Mouse (Mus musculus) neural tube, embryonic 15.5 days (tissue): Measurements from ENCODE around the gene Ccdc6. TPM values are rescaled to one million over a fixed set of nuclear protein-coding genes. Genes with fewer than 3 reads are reported as not detected.

Source experiments
- ATAC-seq: fragments of 200-750 bp; cut with Nextera tagmentation; 2 replicates; pipeline ENCODE4 v1.8.0; 2017; ENCODE audit warnings: mild to moderate bottlenecking, moderate TSS enrichment, moderate library complexity; ENCODE audit not compliant: low FRiP score
- H3K27ac ChIP-seq: fragments of 300-500 bp; sonication (generic); replicated peaks from 2 replicates; pipeline ENCODE4 v1.5.1; 2015; ENCODE audit warnings: mild to moderate bottlenecking, inconsistent platforms
- H3K27me3 ChIP-seq: fragments of 300-500 bp; sonication (generic); replicated peaks from 2 replicates; pipeline ENCODE4 v1.6.1; 2015; ENCODE audit warnings: inconsistent platforms
- H3K36me3 ChIP-seq: fragments of 300-500 bp; sonication (generic); 2 replicates; pipeline ENCODE4 v1.6.1; 2015; ENCODE audit warnings: inconsistent platforms
- H3K4me1 ChIP-seq: fragments of 300-500 bp; sonication (generic); 2 replicates; pipeline ENCODE4 v1.6.1; 2015; ENCODE audit warnings: inconsistent platforms
- H3K4me2 ChIP-seq: fragments of 300-500 bp; sonication (generic); 2 replicates; pipeline ENCODE4 v1.6.1; 2015; ENCODE audit warnings: inconsistent platforms, mild to moderate bottlenecking, moderate library complexity
- H3K4me3 ChIP-seq: fragments of 300-500 bp; sonication (generic); replicated peaks from 2 replicates; pipeline ENCODE4 v1.5.1; 2015; ENCODE audit warnings: mild to moderate bottlenecking, inconsistent platforms
- H3K9ac ChIP-seq: fragments of 300-500 bp; sonication (generic); replicated peaks from 2 replicates; pipeline ENCODE4 v1.6.1; 2015; ENCODE audit warnings: mild to moderate bottlenecking, inconsistent platforms
- H3K9me3 ChIP-seq: fragments of 300-500 bp; sonication (generic); replicated peaks from 2 replicates; pipeline ENCODE4 v1.6.1; 2016; ENCODE audit warnings: inconsistent platforms
- WGBS: fragments of 180-500 bp; shearing (Covaris S2); methylation state at CpG from one replicate; pipeline ENCODE4 v1.1.7; 2015; ENCODE audit warnings: mixed read lengths; 5-methylcytosine and 5-hydroxymethylcytosine counted together
- polyA plus RNA-seq: library from polyadenylated mRNA; unstranded; fragments of >200 nt; fragmentation: Nextera tagmentation; extraction: Ambion mirVana; gene quantifications from 2 replicates; pipeline ENCODE4 v1.2.1, GENCODE M21; 2015

The Ccdc6 gene
- polyA plus RNA-seq, 1 experiment from 2014 or later: 22.3 TPM

DNA sequence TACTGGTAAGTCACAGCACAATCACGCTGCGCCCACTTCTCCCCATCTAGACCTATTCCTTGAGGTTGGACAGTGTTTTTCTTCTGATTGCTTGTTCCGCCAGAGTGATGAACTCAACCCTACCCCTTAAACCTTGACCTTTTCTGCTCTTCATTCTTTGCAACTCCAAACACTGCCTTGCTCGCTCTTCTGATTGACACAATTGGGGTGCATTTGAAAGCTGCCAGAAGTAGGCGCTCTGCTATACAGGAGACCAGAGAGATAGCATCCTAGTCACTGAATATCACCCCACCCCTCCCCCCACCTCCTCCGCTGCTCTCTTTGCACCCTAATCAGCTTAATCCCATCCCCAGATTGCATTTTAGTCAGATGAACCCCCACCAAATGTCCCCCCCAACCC lies 27.6 kb upstream of the Ccdc6 start:
- 60% methylated on average over 6 of the region's 6 CpGs for WGBS
- ATAC-seq: no peak
- Histone ChIP-seq H3K4me3 (no peak overlapping the region), H3K27me3 (no peaks in the 10 kb centered on the region), H3K9me3 (no peaks in the 10 kb centered on the region), H3K4me1 (peaks cover 7% of the 10 kb centered on the region; the same call in 1 of the 2 replicates), H3K36me3 (no peaks in the 10 kb centered on the region), H3K4me2 (no peak overlapping the region), H3K9ac (no peak overlapping the region), H3K27ac (no peak overlapping the region)

- no peak for ATAC-seq
- WGBS: 85% methylated on average over 4 of the region's 4 CpGs
- H3K9ac ChIP-seq: no peak overlapping the region
- peaks cover 7% of the 10 kb centered on the region; the same call in 1 of the 2 replicates for H3K4me1 ChIP-seq
- H3K9me3 ChIP-seq: no peaks in the 10 kb centered on the region
- no peaks in the 10 kb centered on the region for H3K27me3 ChIP-seq
- no peak overlapping the region for H3K4me3 ChIP-seq
- H3K36me3 ChIP-seq: no peaks in the 10 kb centered on the region
- no peak overlapping the region for H3K4me2 ChIP-seq
- H3K27ac ChIP-seq: no peak overlapping the region
Measured at GRCm38 (mm10) chr10:70071334-70071733, 25.6 kb upstream of the Ccdc6 start.

GRCm38 (mm10) chr10:70077452-70077851 lies 19.5 kb upstream of the Ccdc6 start:
- no peak overlapping the region for H3K9ac ChIP-seq
- no peak overlapping the region for H3K4me2 ChIP-seq
- H3K4me3 ChIP-seq: no peak overlapping the region
- WGBS: 31% methylated on average over 4 of the region's 4 CpGs
- peaks cover 13% of the 10 kb centered on the region for H3K4me1 ChIP-seq
- peak overlapping the region; percentile 77 for H3K27ac ChIP-seq
- no peaks in the 10 kb centered on the region for H3K27me3 ChIP-seq
- H3K9me3 ChIP-seq: no peaks in the 10 kb centered on the region
- ATAC-seq: peak; percentile 61; the same call in 1 of the 2 replicates
- no peaks in the 10 kb centered on the region for H3K36me3 ChIP-seq

- Histone ChIP-seq H3K27me3 (no peaks in the 10 kb centered on the region), H3K9me3 (no peaks in the 10 kb centered on the region), H3K4me3 (no peak overlapping the region), H3K27ac (peak overlapping the region; percentile 28; the same call in 1 of the 2 replicates), H3K4me1 (peaks cover 13% of the 10 kb centered on the region), H3K9ac (no peak overlapping the region), H3K36me3 (no peaks in the 10 kb centered on the region), H3K4me2 (no peak overlapping the region)
- WGBS: 49% methylated on average over 8 of the region's 8 CpGs
- no peak for ATAC-seq
Measured at GRCm38 (mm10) chr10:70080908-70081307, 16.0 kb upstream of the Ccdc6 start.

- Histone ChIP-seq H3K9me3 (no peaks in the 10 kb centered on the region), H3K9ac (no peak overlapping the region), H3K4me3 (no peak overlapping the region), H3K4me2 (no peak overlapping the region), H3K27me3 (no peaks in the 10 kb centered on the region), H3K36me3 (no peaks in the 10 kb centered on the region), H3K27ac (peak overlapping the region; percentile 28; the same call in 1 of the 2 replicates), H3K4me1 (peaks cover 13% of the 10 kb centered on the region)
- no peak for ATAC-seq
- 70% methylated on average over 19 of the region's 19 CpGs for WGBS
Measured at GRCm38 (mm10) chr10:70081564-70082175, 15.3 kb upstream of the Ccdc6 start.

GRCm38 (mm10) chr10:70083241-70083640 lies 13.7 kb upstream of the Ccdc6 start:
- H3K9ac ChIP-seq: no peak overlapping the region
- no peaks in the 10 kb centered on the region for H3K27me3 ChIP-seq
- no peak for ATAC-seq
- WGBS: 89% methylated on average over 5 of the region's 5 CpGs
- H3K4me1 ChIP-seq: peaks cover 3% of the 10 kb centered on the region
- H3K36me3 ChIP-seq: no peaks in the 10 kb centered on the region
- H3K4me2 ChIP-seq: no peak overlapping the region
- 0 out of 2 replicates have a peak, but pooled peaks cover 4% of the 10 kb centered on the region for H3K9me3 ChIP-seq
- no peak overlapping the region for H3K4me3 ChIP-seq
- no peak overlapping the region for H3K27ac ChIP-seq

- no peaks in the 10 kb centered on the region for H3K36me3 ChIP-seq
- no peaks in the 10 kb centered on the region; the same call in 1 of the 2 replicates for H3K4me1 ChIP-seq
- no peak overlapping the region for H3K9ac ChIP-seq
- ATAC-seq: no peak
- H3K4me2 ChIP-seq: no peak overlapping the region
- H3K27ac ChIP-seq: no peak overlapping the region
- no peaks in the 10 kb centered on the region for H3K27me3 ChIP-seq
- 0 out of 2 replicates have a peak, but pooled peaks cover 4% of the 10 kb centered on the region for H3K9me3 ChIP-seq
- WGBS: 84% methylated on average over 12 of the region's 12 CpGs
- no peak overlapping the region for H3K4me3 ChIP-seq
Measured at GRCm38 (mm10) chr10:70085256-70085961, 11.5 kb upstream of the Ccdc6 start.

DNA sequence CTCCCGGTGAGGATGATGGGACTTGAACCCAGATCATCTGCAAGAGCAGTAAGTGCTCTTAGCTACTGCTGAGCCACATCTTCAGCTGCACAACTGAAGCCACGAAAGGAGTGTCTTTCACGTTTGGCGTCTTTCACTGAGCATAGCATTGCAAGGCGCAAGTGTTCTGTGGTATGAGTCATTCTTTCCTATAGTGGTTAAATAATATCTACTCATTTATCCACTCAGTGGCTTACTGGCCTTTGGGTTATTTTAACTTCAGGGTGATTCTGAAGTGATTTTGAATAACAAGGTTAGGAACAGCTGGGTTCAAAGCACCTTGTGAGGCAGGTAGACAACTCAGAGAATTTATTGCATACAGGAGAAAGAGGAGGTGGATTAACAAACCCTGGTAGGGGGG lies 8.1 kb upstream of the Ccdc6 start:
- Histone ChIP-seq H3K4me2 (no peak overlapping the region), H3K9ac (no peak overlapping the region), H3K4me3 (no peak overlapping the region), H3K36me3 (no peaks in the 10 kb centered on the region), H3K9me3 (0 out of 2 replicates have a peak, but pooled peaks cover 4% of the 10 kb centered on the region), H3K27me3 (no peaks in the 10 kb centered on the region), H3K27ac (no peak overlapping the region), H3K4me1 (peaks cover 3% of the 10 kb centered on the region; the same call in 1 of the 2 replicates)
- ATAC-seq: no peak
- WGBS: 94% methylated on average over 5 of the region's 5 CpGs

DNA sequence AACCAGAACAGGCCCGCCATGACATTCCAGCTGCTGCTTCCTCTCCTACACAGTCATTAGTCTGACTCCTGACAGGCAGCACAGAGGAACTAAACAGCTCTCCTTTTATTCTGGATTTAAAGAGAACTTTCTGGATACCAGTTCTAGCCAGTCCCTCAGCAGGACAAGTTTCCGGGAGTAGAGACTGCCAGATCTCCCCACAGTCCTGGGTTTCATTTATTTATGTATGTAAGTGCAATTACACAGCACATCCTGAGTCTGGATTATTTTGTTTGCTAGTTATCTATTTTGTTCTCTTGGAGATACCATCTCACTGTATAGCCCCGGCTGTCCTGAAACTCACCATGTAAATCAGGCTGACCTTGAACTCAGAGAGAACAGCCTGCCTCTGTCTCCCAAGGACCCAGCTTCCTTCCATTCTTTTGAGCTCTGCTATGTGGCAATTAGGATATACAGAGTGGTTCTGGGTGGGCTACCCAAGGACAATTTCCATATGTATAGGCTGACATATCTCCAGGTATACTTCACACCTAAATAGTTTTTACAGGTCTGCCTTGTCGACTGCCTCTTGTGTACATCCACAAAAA lies 5.0 kb upstream of the Ccdc6 start:
- no peak for ATAC-seq
- H3K4me1 ChIP-seq: peaks cover 28% of the 10 kb centered on the region
- 0 out of 2 replicates have a peak, but pooled peaks cover 4% of the 10 kb centered on the region for H3K9me3 ChIP-seq
- WGBS: 67% methylated on average over 4 of the region's 4 CpGs
- H3K36me3 ChIP-seq: no peaks in the 10 kb centered on the region
- no peak overlapping the region for H3K27ac ChIP-seq
- no peaks in the 10 kb centered on the region for H3K27me3 ChIP-seq
- H3K4me2 ChIP-seq: no peak overlapping the region
- no peak overlapping the region for H3K9ac ChIP-seq
- H3K4me3 ChIP-seq: no peak overlapping the region

- Histone ChIP-seq H3K9me3 (no peaks in the 10 kb centered on the region), H3K9ac (no peak overlapping the region), H3K36me3 (no peaks in the 10 kb centered on the region), H3K4me2 (no peak overlapping the region), H3K4me3 (no peak overlapping the region), H3K27me3 (no peaks in the 10 kb centered on the region), H3K4me1 (peaks cover 37% of the 10 kb centered on the region), H3K27ac (no peak overlapping the region)
- no peak for ATAC-seq
- WGBS: 78% methylated on average over 1 of the region's 1 CpGs
Measured at GRCm38 (mm10) chr10:70093782-70094181, 3.1 kb upstream of the Ccdc6 start.

DNA sequence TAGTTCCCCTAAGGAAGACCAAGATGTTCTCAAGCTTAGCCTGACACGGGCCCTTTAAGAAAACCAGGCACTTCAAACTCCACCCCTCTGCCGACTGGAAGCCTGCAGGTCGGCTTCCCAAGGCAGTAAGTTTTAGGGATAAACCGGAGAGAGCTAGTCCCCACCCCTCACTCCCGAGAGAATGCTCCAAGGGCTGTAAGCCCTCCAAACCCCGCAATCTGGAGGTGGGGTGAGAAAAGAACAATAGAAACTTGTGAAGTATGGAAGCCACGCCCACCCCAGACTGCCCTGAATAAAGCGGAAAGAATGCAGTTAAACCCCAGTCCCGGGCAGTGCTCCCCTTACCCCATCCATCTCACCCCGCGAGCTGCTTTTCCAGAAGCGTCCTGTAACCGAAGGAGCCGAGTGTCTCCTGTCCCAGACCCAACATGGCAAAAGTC lies 1.9 kb upstream of the Ccdc6 start:
- no peaks in the 10 kb centered on the region for H3K9me3 ChIP-seq
- H3K9ac ChIP-seq: peak overlapping the region; percentile 45
- peaks cover 49% of the 10 kb centered on the region for H3K4me1 ChIP-seq
- peak overlapping the region; percentile 85 for H3K4me2 ChIP-seq
- peak overlapping the region; percentile 65; the same call in 1 of the 2 replicates for H3K27ac ChIP-seq
- H3K4me3 ChIP-seq: peak overlapping the region; percentile 48
- no peak for ATAC-seq
- WGBS: under 1% methylated on average over 14 of the region's 14 CpGs
- H3K36me3 ChIP-seq: no peaks in the 10 kb centered on the region
- H3K27me3 ChIP-seq: no peaks in the 10 kb centered on the region
